26 mouse cellular contexts compared by ENCODE assay signal in genomic region chr3:145985333-145985925, GRCm38 (mm10). TPM values are rescaled to one million over a fixed set of nuclear protein-coding genes. Genes with fewer than 3 reads are reported as not detected.
A peak's percentile ranks its signal among the peaks of the same experiment; 100 is the strongest.
DNase-seq lines count a peak whose midpoint lies in the region; ATAC-seq lines count a peak whose summit lies in the region.
"Had no signal": no experiment of that assay in that cellular context is flagged by ENCODE, and none has a peak within 500 bp of the region (broad histone marks: within the 10 kb centered on the region; RNA-seq: fewer than 3 reads in every experiment).

No protein-coding gene starts in this region.

- peak; percentile 24 for DNase-seq in 3134 (ENCODE audit: extremely low read depth, insufficient read length, low spot score)
- DNase-seq in NIH3T3 (ENCODE audit: low read depth): peak; percentile 72
- DNase-seq in lung, postnatal 10 days: peak; percentile 32
- no peak for DNase-seq in thymus, postnatal 14 days
- DNase-seq: adrenal gland, postnatal 14 days; cerebellum, adult 2 months; cerebellum, postnatal 25 days; heart, adult 2 months; heart, postnatal 4 days; kidney, adult 9 months; kidney, postnatal 14 days; midbrain, embryonic 14.5 days; retina, postnatal 1 day; right cerebral cortex, postnatal 25 days; spleen, adult 18-20 months; thymus, postnatal 25 days had no signal

- no peak overlapping the region for H3K27ac ChIP-seq in heart, embryonic 13.5 days (replicated peaks)
- H3K27ac ChIP-seq in heart, embryonic 12.5 days (ENCODE audit: poor library complexity, severe bottlenecking): no peak overlapping the region
- H3K27ac ChIP-seq in forebrain, embryonic 15.5 days (replicated peaks): no peak overlapping the region
- H3K27ac ChIP-seq in intestine, embryonic 16.5 days (ENCODE audit: low read length): no peak overlapping the region
- H3K27ac ChIP-seq: embryonic facial prominence, embryonic 12.5 days; heart, adult 2 months; hindbrain, embryonic 15.5 days; limb, embryonic 13.5 days; liver, embryonic 15.5 days; neural tube, embryonic 12.5 days had no signal

- H3K27me3 ChIP-seq in heart, embryonic 13.5 days (replicated peaks): 0 out of 2 replicates have a peak, but pooled peaks cover 4% of the 10 kb centered on the region
- H3K27me3 ChIP-seq in heart, embryonic 12.5 days (replicated peaks): no peaks in the 10 kb centered on the region
- H3K27me3 ChIP-seq in forebrain, embryonic 15.5 days: 0 out of 2 replicates have a peak, but pooled peaks cover 6% of the 10 kb centered on the region
- no peaks in the 10 kb centered on the region for H3K27me3 ChIP-seq in intestine, embryonic 16.5 days (replicated peaks; ENCODE audit: control insufficient read depth, insufficient read depth, low read length)

- no peak for ATAC-seq in heart, embryonic 13.5 days (ENCODE audit: extremely low read depth, insufficient number of reproducible peaks, low FRiP score, low TSS enrichment)
- ATAC-seq in heart, embryonic 12.5 days (ENCODE audit: insufficient number of reproducible peaks, low FRiP score): no peak
- no peak for ATAC-seq in forebrain, embryonic 15.5 days (replicated peaks)
- no peak for ATAC-seq in intestine, embryonic 16.5 days
- ATAC-seq: forebrain, embryonic 14.5 days had no signal

- H3K36me3 ChIP-seq in heart, embryonic 13.5 days: no peaks in the 10 kb centered on the region
- H3K36me3 ChIP-seq in heart, embryonic 12.5 days: no peaks in the 10 kb centered on the region
- no peaks in the 10 kb centered on the region for H3K36me3 ChIP-seq in forebrain, embryonic 15.5 days
- no peaks in the 10 kb centered on the region for H3K36me3 ChIP-seq in intestine, embryonic 16.5 days (ENCODE audit: control insufficient read depth, insufficient read depth, low read length)
- H3K36me3 ChIP-seq: embryonic facial prominence, embryonic 12.5 days; hindbrain, embryonic 15.5 days; limb, embryonic 13.5 days; liver, embryonic 15.5 days; neural tube, embryonic 12.5 days had no signal

- no peak overlapping the region for H3K4me3 ChIP-seq in heart, embryonic 13.5 days
- H3K4me3 ChIP-seq in heart, embryonic 12.5 days: no peak overlapping the region
- H3K4me3 ChIP-seq in forebrain, embryonic 15.5 days: no peak overlapping the region
- H3K4me3 ChIP-seq in intestine, embryonic 16.5 days (ENCODE audit: low read length): no peak overlapping the region
- H3K4me3 ChIP-seq: embryonic facial prominence, embryonic 12.5 days; heart, adult 2 months; hindbrain, embryonic 15.5 days; limb, embryonic 13.5 days; liver, embryonic 15.5 days; neural tube, embryonic 12.5 days had no signal

- 67% methylated on average over 7 of the region's 7 CpGs for WGBS in heart, embryonic 13.5 days
- 65% methylated on average over 7 of the region's 7 CpGs for WGBS in heart, embryonic 12.5 days
- WGBS in forebrain, embryonic 15.5 days: 88% methylated on average over 7 of the region's 7 CpGs
- 75% methylated on average over 7 of the region's 7 CpGs for WGBS in intestine, embryonic 16.5 days

- peaks cover 28% of the 10 kb centered on the region for H3K4me1 ChIP-seq in heart, embryonic 13.5 days
- peaks cover 15% of the 10 kb centered on the region for H3K4me1 ChIP-seq in heart, embryonic 12.5 days (replicated peaks)
- H3K4me1 ChIP-seq in forebrain, embryonic 15.5 days: peaks cover 19% of the 10 kb centered on the region
- H3K4me1 ChIP-seq in intestine, embryonic 16.5 days (ENCODE audit: control insufficient read depth, insufficient read depth, low read length): no peaks in the 10 kb centered on the region

- no peak overlapping the region for H3K4me2 ChIP-seq in heart, embryonic 13.5 days
- no peak overlapping the region for H3K4me2 ChIP-seq in heart, embryonic 12.5 days
- H3K4me2 ChIP-seq in forebrain, embryonic 15.5 days (replicated peaks): no peak overlapping the region
- no peak overlapping the region for H3K4me2 ChIP-seq in intestine, embryonic 16.5 days (ENCODE audit: low read depth, low read length)
- H3K4me2 ChIP-seq: embryonic facial prominence, embryonic 12.5 days; hindbrain, embryonic 15.5 days; limb, embryonic 13.5 days; liver, embryonic 15.5 days; neural tube, embryonic 12.5 days had no signal

- H3K9me3 ChIP-seq in heart, embryonic 13.5 days: no peaks in the 10 kb centered on the region; the same call in 1 of the 2 replicates
- no peaks in the 10 kb centered on the region for H3K9me3 ChIP-seq in heart, embryonic 12.5 days (replicated peaks)
- H3K9me3 ChIP-seq in forebrain, embryonic 15.5 days: no peaks in the 10 kb centered on the region
- no peaks in the 10 kb centered on the region for H3K9me3 ChIP-seq in intestine, embryonic 16.5 days (ENCODE audit: control insufficient read depth, low read length)
- H3K9me3 ChIP-seq: embryonic facial prominence, embryonic 12.5 days; hindbrain, embryonic 15.5 days; limb, embryonic 13.5 days; liver, embryonic 15.5 days; neural tube, embryonic 12.5 days had no signal

- H3K9ac ChIP-seq in heart, embryonic 13.5 days: 0 out of 2 replicates have a peak overlapping the region, but pooled peaks have one; percentile 44
- H3K9ac ChIP-seq in heart, embryonic 12.5 days: no peak overlapping the region
- H3K9ac ChIP-seq in forebrain, embryonic 15.5 days (replicated peaks): no peak overlapping the region
- H3K9ac ChIP-seq in intestine, embryonic 16.5 days (ENCODE audit: low read depth, low read length): no peak overlapping the region
- H3K9ac ChIP-seq: embryonic facial prominence, embryonic 12.5 days; hindbrain, embryonic 15.5 days; limb, embryonic 13.5 days; liver, embryonic 15.5 days; neural tube, embryonic 12.5 days had no signal

RNA-seq across cellular contexts. Expression of gene Syde2, which starts 2.2 kb away (rescaled TPM):
- polyA plus RNA-seq in heart, embryonic 13.5 days (2015; fragmentation: Nextera tagmentation; extraction: Ambion mirVana): 4.8 and 5.4 TPM in 2 replicates
- polyA plus RNA-seq in heart, embryonic 12.5 days (2016; fragmentation: Nextera tagmentation; extraction: Ambion mirVana): 7.3 and 7.5 TPM in 2 replicates
- 0.50 and 0.65 TPM in 2 replicates for polyA plus RNA-seq in forebrain, embryonic 15.5 days (2015; fragmentation: Nextera tagmentation; extraction: Ambion mirVana)
- 1.2 and 1.4 TPM in 2 replicates for polyA plus RNA-seq in intestine, embryonic 16.5 days (2015; fragmentation: Nextera tagmentation; extraction: Ambion mirVana)

RNA-seq across cellular contexts. Expression of gene 2410004B18Rik, which starts 47.6 kb away (rescaled TPM):
- polyA plus RNA-seq in heart, embryonic 13.5 days (2015; fragmentation: Nextera tagmentation; extraction: Ambion mirVana): 35.4 and 44.6 TPM in 2 replicates
- 46.6 and 47.2 TPM in 2 replicates for polyA plus RNA-seq in heart, embryonic 12.5 days (2016; fragmentation: Nextera tagmentation; extraction: Ambion mirVana)
- polyA plus RNA-seq in forebrain, embryonic 15.5 days (2015; fragmentation: Nextera tagmentation; extraction: Ambion mirVana): 71.1 and 80.1 TPM in 2 replicates
- 38.5 and 42.0 TPM in 2 replicates for polyA plus RNA-seq in intestine, embryonic 16.5 days (2015; fragmentation: Nextera tagmentation; extraction: Ambion mirVana)
